Mouse (Mus musculus): ENCODE data around the gene Olfr894.

DNA sequence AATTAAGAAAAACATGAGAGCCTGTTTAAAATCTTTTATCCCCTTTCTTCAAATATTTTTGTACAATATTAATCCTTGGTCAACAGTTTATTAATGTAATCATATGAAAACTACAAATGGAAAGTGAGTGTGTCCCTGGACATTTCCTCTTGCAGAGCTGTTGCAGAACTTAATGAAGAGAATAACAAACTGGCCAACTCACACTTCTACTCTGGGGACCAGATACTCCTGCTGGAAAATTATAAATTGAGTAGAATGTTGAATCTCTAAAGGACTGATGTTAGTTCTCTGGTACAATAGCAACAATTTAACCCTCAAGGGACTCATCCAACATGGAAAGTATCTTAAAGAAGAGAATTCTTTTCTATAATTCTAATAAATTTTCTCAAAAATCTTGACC, 49.7 kb downstream of the Olfr894 start, which contains the start of gene Olfr895:
- TF ChIP-seq GATA1 (IDR thresholded peaks at IDR 0.05; ENCODE audit: borderline replicate concordance, low read length), result no peak
- TF ChIP-seq CTCF (IDR thresholded peaks at IDR 0.05; ENCODE audit: low read depth, low read length), result no peak
- TF ChIP-seq POLR2AphosphoS5 (IDR thresholded peaks at IDR 0.05; ENCODE audit: insufficient replicate concordance, low read depth, low read length), result no peak

Data from G1E (cell line).